Mouse (Mus musculus): ENCODE results near the gene Zbtb9. TPM values are rescaled to one million over a fixed set of nuclear protein-coding genes. Genes with fewer than 3 reads are reported as not detected.
"Not testable (repeated sequence)": the region's sequence is repeated elsewhere in the genome, so short reads cannot be mapped to it uniquely, and the experiment has no call there.

The Zbtb9 gene
- polyA plus RNA-seq, 1 experiment from 2014 or later = 11.5 TPM

GRCm38 (mm10) chr17:26972107-26972506, 860 bp upstream of the Zbtb9 start:
- H3K27me3 ChIP-seq (ENCODE audit: control insufficient read depth, insufficient read depth, low read length) = no peaks in the 10 kb centered on the region
- 8% methylated on average over 3 of the region's 3 CpGs for WGBS
- H3K4me3 ChIP-seq (ENCODE audit: low read depth, low read length) = peak overlapping the region; percentile 64
- H3K36me3 ChIP-seq (ENCODE audit: control insufficient read depth, insufficient read depth, low read length) = peaks cover 13% of the 10 kb centered on the region
- H3K27ac ChIP-seq (replicated peaks; ENCODE audit: low read depth, low read length) = no peak overlapping the region
- H3K4me1 ChIP-seq (ENCODE audit: control insufficient read depth, insufficient read depth, low read length) = peaks cover 18% of the 10 kb centered on the region
- ATAC-seq (ENCODE audit: insufficient number of reproducible peaks, low FRiP score, low TSS enrichment, low read depth) = no peak
- H3K9ac ChIP-seq (ENCODE audit: low read length) = peak overlapping the region; percentile 78
- H3K9me3 ChIP-seq (ENCODE audit: control insufficient read depth, low read length) = no peaks in the 10 kb centered on the region
- peak overlapping the region; percentile 89 for H3K4me2 ChIP-seq (ENCODE audit: low read depth, severe bottlenecking)
- no peak for DNase-seq (ENCODE audit: low spot score)

DNA sequence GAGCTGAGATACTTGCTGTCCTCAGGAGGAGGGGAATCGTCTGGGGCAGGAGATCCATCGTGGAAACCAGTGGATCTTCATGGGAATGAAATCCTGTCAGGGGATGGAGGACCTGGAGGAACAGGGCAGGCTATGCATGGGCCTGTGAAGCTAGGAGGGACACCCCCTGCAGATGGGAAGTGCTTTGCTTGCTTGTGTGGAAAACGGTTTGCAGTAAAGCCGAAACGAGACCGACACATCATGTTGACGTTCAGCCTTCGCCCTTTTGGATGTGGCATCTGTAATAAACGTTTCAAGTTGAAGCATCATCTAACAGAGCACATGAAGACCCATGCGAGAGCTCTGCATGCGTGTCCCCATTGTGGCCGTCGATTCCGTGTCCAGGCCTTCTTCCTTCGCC, 1.6 kb downstream of the Zbtb9 start:
- no peaks in the 10 kb centered on the region for H3K9me3 ChIP-seq (ENCODE audit: control insufficient read depth, low read length)
- no peak overlapping the region for H3K27ac ChIP-seq (replicated peaks; ENCODE audit: low read depth, low read length)
- peak overlapping the region; percentile 89; the same call in 1 of the 2 replicates for H3K4me2 ChIP-seq (ENCODE audit: low read depth, severe bottlenecking)
- no peak overlapping the region for H3K9ac ChIP-seq (ENCODE audit: low read length)
- peaks cover 24% of the 10 kb centered on the region for H3K36me3 ChIP-seq (ENCODE audit: control insufficient read depth, insufficient read depth, low read length)
- H3K4me1 ChIP-seq (ENCODE audit: control insufficient read depth, insufficient read depth, low read length) = peaks cover 18% of the 10 kb centered on the region
- 95% methylated on average over 15 of the region's 15 CpGs for WGBS
- no peak for DNase-seq (ENCODE audit: low spot score)
- no peaks in the 10 kb centered on the region for H3K27me3 ChIP-seq (ENCODE audit: control insufficient read depth, insufficient read depth, low read length)
- no peak for ATAC-seq (ENCODE audit: insufficient number of reproducible peaks, low FRiP score, low TSS enrichment, low read depth)
- no peak overlapping the region for H3K4me3 ChIP-seq (ENCODE audit: low read depth, low read length)

DNA sequence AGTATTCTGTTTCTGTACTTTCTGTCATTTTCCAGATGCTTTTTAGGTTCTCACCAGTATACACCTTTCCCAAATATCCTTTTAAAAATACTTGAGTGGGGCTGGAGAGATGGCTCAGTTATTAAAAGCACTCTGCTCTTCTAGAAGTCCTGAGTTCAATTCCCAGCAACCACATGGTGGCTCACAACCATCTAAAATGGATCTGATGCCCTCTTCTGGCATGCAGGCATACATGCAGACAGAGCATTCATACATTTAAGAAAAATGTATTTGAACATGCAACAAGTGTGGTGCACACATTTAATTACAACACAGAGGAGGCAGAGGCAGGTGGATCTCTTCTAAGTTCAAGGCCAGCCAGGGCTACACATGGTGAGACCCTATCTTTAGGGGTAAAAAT, 2.4 kb downstream of the Zbtb9 start:
- no peak for ATAC-seq (ENCODE audit: insufficient number of reproducible peaks, low FRiP score, low TSS enrichment, low read depth)
- H3K36me3 ChIP-seq (ENCODE audit: control insufficient read depth, insufficient read depth, low read length) = peaks cover 24% of the 10 kb centered on the region
- no peak overlapping the region for H3K4me3 ChIP-seq (ENCODE audit: low read depth, low read length)
- no peak overlapping the region for H3K4me2 ChIP-seq (ENCODE audit: low read depth, severe bottlenecking)
- no peaks in the 10 kb centered on the region for H3K27me3 ChIP-seq (ENCODE audit: control insufficient read depth, insufficient read depth, low read length)
- no peaks in the 10 kb centered on the region for H3K9me3 ChIP-seq (ENCODE audit: control insufficient read depth, low read length)
- no peak overlapping the region for H3K9ac ChIP-seq (ENCODE audit: low read length)
- no peak overlapping the region for H3K27ac ChIP-seq (replicated peaks; ENCODE audit: low read depth, low read length)
- H3K4me1 ChIP-seq (ENCODE audit: control insufficient read depth, insufficient read depth, low read length) = peaks cover 18% of the 10 kb centered on the region
- DNase-seq (ENCODE audit: low spot score) = no peak

- not testable (repeated sequence) for H3K4me2 ChIP-seq (ENCODE audit: low read depth, severe bottlenecking); H3K27ac ChIP-seq (replicated peaks; ENCODE audit: low read depth, low read length); H3K27me3 ChIP-seq (ENCODE audit: control insufficient read depth, insufficient read depth, low read length); H3K9ac ChIP-seq (ENCODE audit: low read length); DNase-seq (ENCODE audit: low spot score); H3K4me3 ChIP-seq (ENCODE audit: low read depth, low read length); H3K9me3 ChIP-seq (ENCODE audit: control insufficient read depth, low read length); ATAC-seq (ENCODE audit: insufficient number of reproducible peaks, low FRiP score, low TSS enrichment, low read depth); H3K4me1 ChIP-seq (ENCODE audit: control insufficient read depth, insufficient read depth, low read length)
- peaks cover 27% of the 10 kb centered on the region for H3K36me3 ChIP-seq (ENCODE audit: control insufficient read depth, insufficient read depth, low read length)
- whole genome bisulfite sequencing = 92% methylated on average over 6 of the region's 6 CpGs
These were observed 4.4 kb downstream of the Zbtb9 start for GRCm38 (mm10) chr17:26977354-26977753.

- Histone ChIP-seq H3K4me1 (ENCODE audit: control insufficient read depth, insufficient read depth, low read length) (no peaks in the 10 kb centered on the region), H3K36me3 (ENCODE audit: control insufficient read depth, insufficient read depth, low read length) (peaks cover 27% of the 10 kb centered on the region), H3K9me3 (ENCODE audit: control insufficient read depth, low read length) (no peaks in the 10 kb centered on the region), H3K27ac (replicated peaks; ENCODE audit: low read depth, low read length) (no peak overlapping the region), H3K9ac (ENCODE audit: low read length) (no peak overlapping the region), H3K4me3 (ENCODE audit: low read depth, low read length) (no peak overlapping the region), H3K27me3 (ENCODE audit: control insufficient read depth, insufficient read depth, low read length) (no peaks in the 10 kb centered on the region), H3K4me2 (ENCODE audit: low read depth, severe bottlenecking) (no peak overlapping the region)
- DNase-seq (ENCODE audit: low spot score) = no peak
- no peak for ATAC-seq (ENCODE audit: insufficient number of reproducible peaks, low FRiP score, low TSS enrichment, low read depth)
- WGBS = 75% methylated on average over 2 of the region's 2 CpGs
These were observed 6.5 kb downstream of the Zbtb9 start for GRCm38 (mm10) chr17:26979426-26979825.

DNA sequence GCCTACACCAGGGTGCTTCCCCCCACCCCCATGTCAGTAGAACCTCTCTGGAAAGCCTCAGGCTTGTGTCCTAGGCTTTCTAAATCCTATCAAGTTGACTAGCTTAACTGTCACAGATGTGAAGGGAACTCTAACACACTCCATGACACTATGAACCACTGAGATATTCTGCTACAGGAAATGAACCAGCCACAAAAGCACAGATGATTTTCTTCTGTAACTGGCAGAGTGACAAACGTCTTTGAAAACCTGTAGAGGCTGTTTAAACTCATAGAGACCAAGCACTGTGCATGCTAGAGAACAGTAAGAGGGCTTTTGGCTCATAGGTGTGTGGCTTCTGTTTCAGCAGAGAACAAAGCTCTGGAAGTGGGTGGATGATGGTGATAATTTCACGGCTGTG, 8.1 kb downstream of the Zbtb9 start:
- ATAC-seq (ENCODE audit: insufficient number of reproducible peaks, low FRiP score, low TSS enrichment, low read depth) = no peak
- 86% methylated on average over 2 of the region's 2 CpGs for WGBS
- H3K4me2 ChIP-seq (ENCODE audit: low read depth, severe bottlenecking) = no peak overlapping the region
- H3K36me3 ChIP-seq (ENCODE audit: control insufficient read depth, insufficient read depth, low read length) = peaks cover 20% of the 10 kb centered on the region
- H3K27me3 ChIP-seq (ENCODE audit: control insufficient read depth, insufficient read depth, low read length) = no peaks in the 10 kb centered on the region
- H3K9ac ChIP-seq (ENCODE audit: low read length) = no peak overlapping the region
- H3K4me1 ChIP-seq (ENCODE audit: control insufficient read depth, insufficient read depth, low read length) = no peaks in the 10 kb centered on the region
- no peak for DNase-seq (ENCODE audit: low spot score)
- no peaks in the 10 kb centered on the region for H3K9me3 ChIP-seq (ENCODE audit: control insufficient read depth, low read length)
- H3K4me3 ChIP-seq (ENCODE audit: low read depth, low read length) = no peak overlapping the region
- H3K27ac ChIP-seq (replicated peaks; ENCODE audit: low read depth, low read length) = no peak overlapping the region

- no peaks in the 10 kb centered on the region for H3K4me1 ChIP-seq (ENCODE audit: control insufficient read depth, insufficient read depth, low read length)
- H3K9me3 ChIP-seq (ENCODE audit: control insufficient read depth, low read length) = no peaks in the 10 kb centered on the region
- H3K4me3 ChIP-seq (ENCODE audit: low read depth, low read length) = no peak overlapping the region
- no peak overlapping the region for H3K9ac ChIP-seq (ENCODE audit: low read length)
- 93% methylated on average over 4 of the region's 4 CpGs for WGBS
- ATAC-seq (ENCODE audit: insufficient number of reproducible peaks, low FRiP score, low TSS enrichment, low read depth) = no peak
- H3K4me2 ChIP-seq (ENCODE audit: low read depth, severe bottlenecking) = no peak overlapping the region
- H3K27ac ChIP-seq (replicated peaks; ENCODE audit: low read depth, low read length) = no peak overlapping the region
- no peaks in the 10 kb centered on the region for H3K27me3 ChIP-seq (ENCODE audit: control insufficient read depth, insufficient read depth, low read length)
- no peak for DNase-seq (ENCODE audit: low spot score)
- H3K36me3 ChIP-seq (ENCODE audit: control insufficient read depth, insufficient read depth, low read length) = peaks cover 6% of the 10 kb centered on the region
These were observed 10.4 kb downstream of the Zbtb9 start for GRCm38 (mm10) chr17:26983382-26983781.

GRCm38 (mm10) chr17:26985503-26986179, 12.7 kb downstream of the Zbtb9 start:
- peaks cover under 1% of the 10 kb centered on the region; the same call in 1 of the 2 replicates for H3K36me3 ChIP-seq (ENCODE audit: control insufficient read depth, insufficient read depth, low read length)
- no peak overlapping the region for H3K27ac ChIP-seq (replicated peaks; ENCODE audit: low read depth, low read length)
- ATAC-seq (ENCODE audit: insufficient number of reproducible peaks, low FRiP score, low TSS enrichment, low read depth) (no peak), DNase-seq (ENCODE audit: low spot score) (no peak)
- H3K4me1 ChIP-seq (ENCODE audit: control insufficient read depth, insufficient read depth, low read length) = no peaks in the 10 kb centered on the region
- H3K4me3 ChIP-seq (ENCODE audit: low read depth, low read length) = no peak overlapping the region
- WGBS = 87% methylated on average over 10 of the region's 10 CpGs
- no peaks in the 10 kb centered on the region for H3K27me3 ChIP-seq (ENCODE audit: control insufficient read depth, insufficient read depth, low read length)
- H3K9me3 ChIP-seq (ENCODE audit: control insufficient read depth, low read length) = no peaks in the 10 kb centered on the region
- no peak overlapping the region for H3K4me2 ChIP-seq (ENCODE audit: low read depth, severe bottlenecking)
- H3K9ac ChIP-seq (ENCODE audit: low read length) = no peak overlapping the region

- no peak overlapping the region for H3K4me2 ChIP-seq (ENCODE audit: low read depth, severe bottlenecking)
- H3K4me3 ChIP-seq (ENCODE audit: low read depth, low read length) = no peak overlapping the region
These were observed 17.6 kb downstream of the Zbtb9 start for GRCm38 (mm10) chr17:26990521-26990920.

More at GRCm38 (mm10) chr17:26990521-26990920, 17.6 kb downstream of the Zbtb9 start:
- no peak overlapping the region for H3K27ac ChIP-seq (replicated peaks; ENCODE audit: low read depth, low read length)
- H3K4me1 ChIP-seq (ENCODE audit: control insufficient read depth, insufficient read depth, low read length) = no peaks in the 10 kb centered on the region
- no peaks in the 10 kb centered on the region for H3K27me3 ChIP-seq (ENCODE audit: control insufficient read depth, insufficient read depth, low read length)
- H3K36me3 ChIP-seq (ENCODE audit: control insufficient read depth, insufficient read depth, low read length) = no peaks in the 10 kb centered on the region; the same call in 1 of the 2 replicates
- no peak for ATAC-seq (ENCODE audit: insufficient number of reproducible peaks, low FRiP score, low TSS enrichment, low read depth)
- DNase-seq (ENCODE audit: low spot score) = no peak
- H3K9ac ChIP-seq (ENCODE audit: low read length) = no peak overlapping the region
- no peaks in the 10 kb centered on the region for H3K9me3 ChIP-seq (ENCODE audit: control insufficient read depth, low read length)
